Mouse (Mus musculus): ENCODE data around the gene Hace1.
"Not testable (repeated sequence)": the region's sequence is repeated elsewhere in the genome, so short reads cannot be mapped to it uniquely, and the experiment has no call there.

Gene Hace1

DNA sequence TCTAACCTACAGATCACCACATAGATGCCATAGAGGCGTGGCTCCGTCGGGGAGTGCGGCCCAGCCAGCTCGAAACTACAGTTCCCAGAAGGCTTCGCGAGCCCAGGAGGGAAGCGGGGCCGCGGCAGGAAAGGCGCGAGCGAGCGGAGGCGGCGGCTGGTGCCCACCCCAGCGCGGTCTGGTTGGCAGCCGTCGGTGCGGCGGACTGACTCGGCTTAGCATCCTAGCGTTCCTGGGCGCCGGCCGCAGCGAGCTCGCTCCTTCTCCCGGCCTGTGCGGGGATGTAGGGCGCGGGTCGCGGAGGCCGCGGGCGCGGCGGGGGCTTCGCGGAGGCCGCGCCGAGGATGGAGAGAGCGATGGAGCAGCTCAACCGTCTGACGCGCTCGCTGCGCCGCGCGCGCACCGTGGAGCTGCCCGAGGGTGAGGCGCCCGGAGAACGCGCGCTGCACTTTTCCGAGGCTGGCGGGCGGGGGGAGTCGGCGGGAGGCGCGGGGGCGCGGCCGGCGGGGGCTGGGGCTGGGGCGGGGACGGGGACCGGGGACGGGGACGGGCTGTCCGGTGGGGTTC, at the start of gene Hace1:
TSS of gene Hace1 (plus strand) at position 99 of the 567 bp plus-strand sequence.
- DNase-seq (ENCODE audit: low spot score in 2 of 2), result peak; percentile 77 to 84

DNA sequence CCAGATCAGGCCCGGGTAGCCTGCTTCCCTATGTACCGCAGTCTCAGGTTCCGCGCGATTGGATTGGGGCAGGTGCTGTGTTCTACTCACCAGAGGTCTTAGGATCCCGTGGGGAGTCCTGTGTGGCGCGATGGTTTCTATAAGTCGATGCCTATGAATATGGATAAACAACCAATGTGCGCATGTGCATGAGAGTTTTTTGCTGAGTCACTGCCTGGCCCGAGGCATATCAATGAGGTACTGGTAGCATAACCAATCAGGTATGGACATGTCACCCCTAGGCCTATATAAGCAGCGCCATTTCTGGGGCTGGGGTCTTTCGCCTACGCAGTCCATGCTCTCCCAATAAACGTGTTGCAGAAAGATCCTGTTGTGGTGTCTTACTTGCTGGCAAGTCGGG, 40.3 kb upstream of the Hace1 start:
- DNase-seq (ENCODE audit: low spot score in 2 of 2), result not testable (repeated sequence)

DNA sequence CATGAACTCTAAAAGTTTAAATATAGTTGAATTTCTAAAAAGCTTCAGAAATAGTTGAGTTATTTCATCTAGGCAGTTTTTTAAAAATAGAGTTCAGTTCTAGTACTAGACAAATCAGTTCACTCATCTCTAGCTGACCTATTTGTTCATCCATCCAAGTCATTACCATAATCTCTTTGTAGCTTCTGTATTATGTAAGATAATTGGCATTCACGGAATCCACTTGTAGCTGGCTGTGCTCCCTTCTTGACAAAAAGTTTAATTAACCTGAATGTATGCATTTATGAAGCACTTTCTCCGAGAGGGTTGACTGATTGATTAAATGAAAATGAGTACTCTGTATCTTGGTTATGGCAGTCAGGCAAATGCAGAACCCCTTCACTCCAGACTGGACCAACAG, 34.9 kb upstream of the Hace1 start:
- no peak for DNase-seq (ENCODE audit: low spot score in 2 of 2)

DNA sequence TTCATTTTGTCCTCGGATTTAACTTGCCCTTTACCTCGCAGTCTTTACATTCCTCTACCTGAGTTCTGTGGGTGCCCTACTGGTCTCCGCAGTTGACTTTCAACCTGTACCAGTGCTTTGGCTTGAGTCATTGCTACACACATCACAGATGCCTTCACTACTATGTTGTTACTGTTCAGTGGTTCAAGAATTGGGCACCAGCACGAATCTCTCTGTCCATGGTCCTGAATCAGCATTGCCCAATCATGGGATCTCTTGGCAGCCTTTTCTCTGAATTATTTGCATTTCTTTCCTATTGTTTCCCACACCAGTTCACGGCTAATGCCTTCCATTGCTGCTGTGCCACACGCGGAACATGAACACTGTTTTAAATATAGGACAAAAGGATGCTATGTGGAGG, 30.8 kb upstream of the Hace1 start:
- peak in 1 of 2 experiments; percentile 5 for DNase-seq (ENCODE audit: low spot score in 2 of 2)

DNA sequence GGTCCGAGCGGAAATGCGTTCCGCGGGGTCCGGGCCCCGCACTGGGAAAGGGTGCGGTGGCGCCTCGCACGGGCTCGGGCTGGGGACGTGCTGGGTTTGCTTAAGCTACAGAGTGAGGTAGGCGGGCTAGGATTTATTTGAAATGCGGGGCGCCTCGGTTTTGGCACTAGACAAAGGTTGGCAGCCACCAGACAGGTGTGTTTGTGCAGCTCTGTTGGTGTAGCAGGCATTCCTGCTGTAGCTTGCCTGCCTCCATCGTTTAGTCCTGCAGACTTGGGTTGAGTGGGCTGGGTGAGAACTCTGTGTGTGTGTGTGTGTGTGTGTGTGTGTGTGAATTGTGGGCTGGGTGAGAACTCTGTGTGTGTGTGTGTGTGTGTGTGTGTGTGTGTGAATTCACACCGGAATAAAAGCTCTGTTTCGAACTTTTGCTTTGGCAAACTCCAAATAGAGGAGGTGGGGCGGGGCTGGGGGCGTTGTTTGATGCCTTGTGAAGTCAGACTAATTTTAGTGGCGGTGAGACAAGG, 731 bp downstream of the Hace1 start:
- DNase-seq (ENCODE audit: low spot score in 2 of 2), result peak; percentile 26 to 41

DNA sequence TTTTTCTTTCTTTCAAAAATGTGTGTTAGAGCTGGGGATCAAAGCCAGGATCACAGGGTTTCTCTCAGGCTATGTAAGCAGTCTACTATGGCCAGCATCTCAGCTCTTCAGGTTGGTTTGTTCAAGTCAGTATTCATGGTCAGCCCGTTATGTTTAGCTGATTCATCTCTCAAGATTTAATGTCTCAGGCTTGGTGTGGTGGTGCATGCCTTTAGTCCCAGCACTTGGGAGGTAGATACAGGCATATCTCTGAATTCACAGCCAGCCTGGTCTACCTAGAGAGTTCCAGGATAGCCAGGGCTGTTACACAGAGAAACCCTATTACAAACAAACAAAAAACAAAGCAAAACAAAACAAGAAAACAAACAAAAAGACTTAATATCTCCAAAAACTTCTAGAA, 5.7 kb downstream of the Hace1 start:
- no peak for DNase-seq (ENCODE audit: low spot score in 2 of 2)

DNA sequence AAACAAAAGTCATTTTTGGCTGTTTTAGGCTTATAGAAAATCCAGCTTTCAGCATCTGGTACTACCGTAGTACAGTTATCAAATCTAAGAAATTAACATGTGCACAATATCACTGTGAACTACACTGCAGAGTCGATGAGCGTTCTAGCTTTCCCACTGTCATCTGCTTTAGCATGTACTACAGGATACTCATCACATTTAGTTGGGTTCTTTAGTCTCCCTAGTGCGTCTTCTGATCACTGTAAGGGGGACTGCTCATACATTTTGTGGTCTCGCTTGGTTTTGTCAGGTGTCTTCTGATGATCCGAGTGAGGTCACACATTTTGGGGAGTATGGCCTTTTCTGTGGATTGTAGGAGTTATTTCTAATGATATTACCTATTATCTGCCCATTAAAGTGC, 6.2 kb downstream of the Hace1 start:
- no peak for DNase-seq (ENCODE audit: low spot score in 2 of 2)

DNA sequence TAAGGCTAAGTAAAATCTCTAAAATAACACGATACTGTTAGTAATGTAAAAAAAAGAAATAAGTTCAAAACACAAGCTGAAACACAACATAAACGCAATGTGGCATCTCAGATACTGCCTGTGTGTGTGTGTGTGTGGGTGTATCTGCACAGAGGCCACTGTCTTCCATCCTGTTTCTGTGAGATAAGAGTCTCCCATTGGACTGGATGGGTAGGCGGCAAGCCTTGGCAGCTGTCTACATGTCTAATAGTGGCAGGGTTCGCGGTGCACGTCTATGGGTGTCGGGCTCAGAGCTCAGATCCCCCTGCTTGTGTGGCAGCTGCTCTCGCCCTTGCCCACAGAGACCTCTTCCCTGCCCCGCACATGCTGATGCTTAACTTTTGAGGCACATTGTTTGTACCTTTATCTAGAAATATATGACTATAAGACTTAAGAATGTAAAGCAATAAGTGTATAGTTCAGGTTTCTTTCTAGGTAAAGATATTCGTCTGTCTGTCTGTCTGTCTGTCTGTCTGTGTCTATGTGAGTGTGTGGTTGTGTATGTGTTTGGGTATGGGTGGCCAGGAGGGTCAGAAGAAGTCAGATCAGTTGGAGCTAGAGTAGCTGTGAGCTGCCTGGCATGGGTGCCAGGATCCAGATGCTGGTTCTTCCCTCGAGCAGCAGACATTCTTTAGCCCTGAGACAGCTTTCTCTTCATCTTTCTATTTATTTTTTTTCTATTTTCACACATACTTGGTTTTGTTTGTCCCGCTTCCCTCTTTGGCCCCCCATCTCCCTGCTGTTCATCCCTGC, 6.9 kb downstream of the Hace1 start:
- DNase-seq (ENCODE audit: low spot score in 2 of 2), result no peak

DNA sequence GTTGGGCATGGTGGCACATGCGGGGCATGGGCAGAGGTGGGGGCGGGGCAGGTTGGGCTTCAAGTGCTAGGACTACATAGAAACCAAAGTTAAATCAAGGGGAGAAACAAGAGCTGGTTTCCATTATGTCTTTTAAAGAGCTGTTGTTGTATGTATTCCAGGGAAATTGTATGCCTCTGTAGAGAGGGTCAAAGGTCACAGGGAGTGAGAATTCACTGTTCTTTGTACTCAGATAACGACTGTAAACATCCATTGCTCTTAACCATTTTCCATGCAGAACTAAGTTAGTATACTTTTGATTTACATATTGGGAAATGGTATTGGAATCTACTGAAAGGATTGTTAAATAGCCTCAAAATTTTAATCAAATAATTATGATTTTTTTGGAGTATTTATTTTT, 28.2 kb downstream of the Hace1 start:
- no peak for DNase-seq (ENCODE audit: low spot score in 2 of 2)

- no peak for DNase-seq (ENCODE audit: low spot score in 2 of 2)
Observed at GRCm38 (mm10) chr10:45610727-45611126, 33.1 kb downstream of the Hace1 start.

DNA sequence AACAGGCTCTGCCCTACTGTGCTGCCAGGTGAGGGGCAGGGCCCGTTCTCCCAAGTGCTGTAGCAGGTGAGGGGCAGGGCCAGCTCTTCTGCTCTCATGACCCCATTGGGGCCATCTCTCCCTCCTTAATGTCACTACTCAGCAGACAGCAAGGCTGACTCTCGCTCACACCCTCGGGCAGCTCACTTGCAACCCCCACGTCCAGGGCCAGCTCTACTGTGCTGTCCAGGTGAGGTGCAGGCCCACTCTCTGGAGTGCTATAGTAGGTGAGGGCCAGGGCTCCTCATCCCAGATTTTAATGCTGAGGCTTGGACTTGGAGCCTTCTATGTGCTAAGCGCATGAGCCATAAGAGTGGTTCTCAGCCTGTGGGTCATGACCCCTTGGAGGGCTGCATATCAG, 38.4 kb downstream of the Hace1 start:
- DNase-seq (ENCODE audit: low spot score in 2 of 2), result no peak

- DNase-seq (ENCODE audit: low spot score in 2 of 2), result no peak
Observed at GRCm38 (mm10) chr10:45619039-45619438, 41.4 kb downstream of the Hace1 start.

- DNase-seq (ENCODE audit: low spot score in 2 of 2), result no peak
Observed at GRCm38 (mm10) chr10:45631995-45632394, 54.4 kb downstream of the Hace1 start.

GRCm38 (mm10) chr10:45632641-45633040, 55.0 kb downstream of the Hace1 start:
- no peak for DNase-seq (ENCODE audit: low spot score in 2 of 2)

GRCm38 (mm10) chr10:45635201-45635600, 57.6 kb downstream of the Hace1 start:
- DNase-seq (ENCODE audit: low spot score in 2 of 2), result no peak

GRCm38 (mm10) chr10:45639762-45640161, 62.1 kb downstream of the Hace1 start:
- DNase-seq (ENCODE audit: low spot score in 2 of 2), result no peak

- no peak for DNase-seq (ENCODE audit: low spot score in 2 of 2)
Observed at GRCm38 (mm10) chr10:45654026-45654425, 76.4 kb downstream of the Hace1 start.

DNA sequence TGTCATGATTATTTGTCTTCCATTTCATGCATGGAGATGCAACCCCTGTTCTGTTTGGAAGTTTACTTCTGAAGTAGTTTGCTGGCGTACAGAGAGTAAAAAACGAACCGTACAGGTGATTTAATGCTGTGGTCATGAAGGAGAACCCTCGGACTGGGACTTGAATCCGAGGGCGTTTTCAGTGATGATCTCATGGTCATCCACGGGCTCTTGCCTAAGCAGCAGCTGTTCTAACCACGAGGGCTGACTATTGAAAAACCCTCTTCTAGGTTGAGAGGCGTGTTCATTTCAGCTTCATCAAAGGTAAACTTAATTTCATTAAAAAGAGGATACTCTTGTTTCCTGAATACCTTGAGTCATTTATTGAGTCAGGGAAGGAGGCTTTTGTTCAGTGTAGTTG, 84.4 kb downstream of the Hace1 start:
- no peak for DNase-seq (ENCODE audit: low spot score in 2 of 2)

GRCm38 (mm10) chr10:45668266-45668665, 90.6 kb downstream of the Hace1 start:
- no peak for DNase-seq (ENCODE audit: low spot score in 2 of 2)

DNA sequence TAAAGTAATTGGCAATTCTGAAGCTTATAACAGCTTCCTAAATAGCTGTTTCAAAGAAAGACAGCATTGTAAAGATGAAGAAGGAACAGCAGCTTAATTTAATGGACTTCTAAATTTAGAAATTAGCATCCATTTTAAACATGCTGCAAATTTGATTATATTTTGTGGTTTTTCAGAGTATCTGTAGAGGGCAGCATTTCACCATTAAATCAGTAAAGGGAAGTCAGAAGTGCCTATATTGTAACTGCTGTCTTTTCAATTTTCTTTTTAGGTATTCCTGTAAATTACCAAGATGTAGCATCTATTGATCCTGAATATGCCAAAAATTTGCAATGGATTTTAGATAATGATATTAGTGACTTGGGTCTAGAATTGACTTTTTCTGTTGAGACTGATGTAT, 99.2 kb downstream of the Hace1 start:
- no peak for DNase-seq (ENCODE audit: low spot score in 2 of 2)

- no peak for DNase-seq (ENCODE audit: low spot score in 2 of 2)
Observed at GRCm38 (mm10) chr10:45686191-45686590, 108.6 kb downstream of the Hace1 start.

- no peak for DNase-seq (ENCODE audit: low spot score in 2 of 2)
Observed at GRCm38 (mm10) chr10:45694931-45695330, 117.3 kb downstream of the Hace1 start.

DNA sequence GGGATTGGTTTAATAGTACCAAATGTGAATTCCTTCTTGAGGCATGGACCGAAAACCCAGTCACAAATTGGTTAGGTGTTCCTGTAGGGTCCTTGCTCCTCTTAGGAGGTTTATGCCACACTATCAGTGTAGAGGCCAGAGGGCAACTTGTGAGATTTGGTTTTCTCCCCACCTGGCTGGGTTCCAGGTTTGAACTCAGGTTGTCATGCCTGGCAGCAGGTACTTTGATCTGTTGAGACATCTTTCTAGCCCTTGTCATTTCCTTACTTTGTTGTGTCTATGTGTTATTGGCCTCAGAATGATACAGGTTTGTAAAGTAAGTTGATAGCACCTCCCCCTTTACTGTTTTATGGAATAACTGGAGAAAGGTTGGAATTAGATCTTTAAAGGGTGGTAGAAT, 117.9 kb downstream of the Hace1 start:
- no peak for DNase-seq (ENCODE audit: low spot score in 2 of 2)
